Mouse (Mus musculus): ENCODE results near the gene Scgb2b18.
"Not testable (repeated sequence)": the region's sequence is repeated elsewhere in the genome, so short reads cannot be mapped to it uniquely, and the experiment has no call there.

Gene Scgb2b18

DNA sequence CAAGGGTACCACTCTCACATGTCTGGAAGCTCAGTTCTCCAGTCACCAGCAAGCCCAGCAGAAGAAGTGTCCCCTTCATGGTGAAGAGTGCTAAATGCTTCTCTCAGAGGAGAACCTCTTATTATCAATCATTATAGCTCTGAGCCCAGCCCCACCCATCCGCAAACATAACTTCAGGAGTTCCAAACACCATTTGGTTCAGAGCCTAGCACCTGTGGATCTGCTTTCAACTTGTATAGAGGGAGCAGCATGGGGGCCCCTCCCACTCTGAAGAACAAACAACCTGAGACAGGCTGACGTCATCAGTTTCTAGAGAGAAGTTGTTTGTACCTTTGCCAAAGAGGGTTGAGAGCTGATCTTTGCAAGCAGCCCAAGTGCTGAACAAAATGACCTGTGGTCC is at the start of gene Scgb2b18:
Scgb2b18 (minus strand) TSS at position 101 of the 400 bp plus-strand sequence.
- DNase-seq = not testable (repeated sequence)

GRCm38 (mm10) chr7:33185268-33185667 is 11.6 kb upstream of the Scgb2b18 start, which contains the start of gene Scgb1b18:
Gene Scgb1b18, plus strand, starts transcription at chr7:33185568.
- not testable (repeated sequence) for DNase-seq

Measured in kidney, postnatal 10 days (tissue).